Mouse (Mus musculus): ENCODE data around the gene Gm20708. TPM values are rescaled to one million over a fixed set of nuclear protein-coding genes. Genes with fewer than 3 reads are reported as not detected.

Gene Gm20708
- polyA plus RNA-seq, 1 experiment: not detected

DNA sequence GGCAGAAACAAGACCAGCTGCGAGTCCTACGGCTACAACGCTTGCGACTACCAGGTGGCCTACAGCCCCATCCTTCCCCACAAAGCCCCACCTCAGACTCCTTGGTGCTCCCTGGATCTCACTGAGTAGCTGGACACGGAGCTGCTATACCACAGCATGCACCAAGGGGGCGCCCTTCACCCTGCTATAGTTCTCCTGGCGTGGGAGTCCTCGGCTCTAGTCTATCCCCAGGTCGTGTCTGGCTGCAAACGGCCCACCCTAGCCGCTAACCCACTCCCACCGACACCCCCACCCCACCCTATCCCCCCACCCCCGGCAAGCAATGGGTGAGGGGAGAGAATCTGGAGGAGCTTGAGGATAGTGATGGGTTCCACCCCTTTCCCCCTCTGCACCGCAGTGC, 19.2 kb upstream of the Gm20708 start:
- TF ChIP-seq CTCF (IDR thresholded peaks at IDR 0.05; ENCODE audit: insufficient read depth, low read length): peak; percentile 92
- TF ChIP-seq POLR2A (IDR thresholded peaks at IDR 0.05; ENCODE audit: borderline replicate concordance, extremely low read depth, low read depth, low read length): no peak
- DNase-seq: peak; percentile 77
- peaks cover 3% of the 10 kb centered on the region; the same call in 1 of the 2 replicates for H3K4me1 ChIP-seq (ENCODE audit: control insufficient read depth, insufficient read depth, low read length)
- no peak overlapping the region for H3K4me3 ChIP-seq (replicated peaks; ENCODE audit: extremely low read depth, low read depth, low read length)
- 9% methylated on average over 14 of the region's 14 CpGs for WGBS

DNA sequence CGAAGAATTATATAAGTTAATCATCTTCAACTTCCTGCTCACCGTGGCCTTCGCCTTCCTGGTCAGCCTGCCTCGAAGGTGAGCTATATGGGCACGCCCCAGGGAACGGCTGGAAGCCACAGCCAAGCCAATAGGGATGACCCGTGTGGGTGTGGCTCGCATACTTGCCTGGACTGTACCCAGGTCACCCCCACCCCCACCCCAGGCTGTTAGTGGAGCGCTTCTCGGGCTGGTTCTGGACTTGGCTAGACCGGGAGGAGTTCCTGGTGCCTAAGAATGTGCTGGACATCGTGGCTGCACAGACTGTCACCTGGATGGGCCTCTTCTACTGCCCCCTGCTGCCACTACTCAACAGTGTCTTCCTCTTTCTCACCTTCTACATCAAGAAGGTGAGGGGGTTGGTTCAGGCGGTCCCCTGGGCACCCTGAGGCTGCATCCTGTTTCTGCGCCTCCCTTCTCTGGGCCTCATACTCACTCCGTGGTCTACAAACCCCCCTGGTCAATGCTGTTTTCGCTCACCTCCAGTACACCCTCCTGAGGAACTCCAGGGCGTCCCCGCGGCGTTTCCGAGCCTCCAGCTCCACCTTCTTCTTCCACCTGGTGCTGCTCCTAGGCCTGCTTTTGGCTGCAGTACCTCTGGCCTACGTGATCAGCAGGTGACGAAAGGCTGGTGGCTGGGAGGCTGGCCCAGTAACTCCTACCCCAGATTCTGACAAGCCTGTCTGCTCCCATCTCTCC, 18.6 kb upstream of the Gm20708 start:
- 52% methylated on average over 23 of the region's 23 CpGs for WGBS
- no peak overlapping the region for H3K4me3 ChIP-seq (replicated peaks; ENCODE audit: extremely low read depth, low read depth, low read length)
- TF ChIP-seq POLR2A (IDR thresholded peaks at IDR 0.05; ENCODE audit: borderline replicate concordance, extremely low read depth, low read depth, low read length) (0 out of 2 replicates have a peak, but pooled peaks have one; percentile 3), CTCF (IDR thresholded peaks at IDR 0.05; ENCODE audit: insufficient read depth, low read length) (0 out of 2 replicates have a peak, but pooled peaks have one; percentile 17)
- H3K4me1 ChIP-seq (ENCODE audit: control insufficient read depth, insufficient read depth, low read length): peaks cover 3% of the 10 kb centered on the region; the same call in 1 of the 2 replicates
- peak; percentile 33 for DNase-seq

DNA sequence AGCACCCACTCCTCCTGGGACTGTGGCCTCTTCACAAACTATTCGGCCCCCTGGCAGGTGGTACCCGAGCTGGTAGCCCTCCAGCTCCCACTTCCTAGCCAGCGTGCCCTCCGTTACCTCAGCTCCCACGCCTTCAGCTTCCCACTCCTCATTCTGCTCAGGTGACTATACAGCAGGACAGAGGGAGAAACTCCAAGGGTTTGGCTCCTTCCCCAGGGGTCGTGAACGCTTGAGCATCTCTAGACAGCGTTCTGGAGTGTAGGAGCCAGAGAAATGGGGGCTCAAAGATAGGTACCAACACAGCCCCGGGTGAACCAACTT, 18.1 kb upstream of the Gm20708 start:
- TF ChIP-seq CTCF (IDR thresholded peaks at IDR 0.05; ENCODE audit: insufficient read depth, low read length) (no peak), POLR2A (IDR thresholded peaks at IDR 0.05; ENCODE audit: borderline replicate concordance, extremely low read depth, low read depth, low read length) (no peak)
- Histone ChIP-seq H3K4me1 (ENCODE audit: control insufficient read depth, insufficient read depth, low read length) (peaks cover 3% of the 10 kb centered on the region; the same call in 1 of the 2 replicates), H3K4me3 (replicated peaks; ENCODE audit: extremely low read depth, low read depth, low read length) (no peak overlapping the region)
- WGBS: 89% methylated on average over 9 of the region's 9 CpGs
- no peak for DNase-seq

DNA sequence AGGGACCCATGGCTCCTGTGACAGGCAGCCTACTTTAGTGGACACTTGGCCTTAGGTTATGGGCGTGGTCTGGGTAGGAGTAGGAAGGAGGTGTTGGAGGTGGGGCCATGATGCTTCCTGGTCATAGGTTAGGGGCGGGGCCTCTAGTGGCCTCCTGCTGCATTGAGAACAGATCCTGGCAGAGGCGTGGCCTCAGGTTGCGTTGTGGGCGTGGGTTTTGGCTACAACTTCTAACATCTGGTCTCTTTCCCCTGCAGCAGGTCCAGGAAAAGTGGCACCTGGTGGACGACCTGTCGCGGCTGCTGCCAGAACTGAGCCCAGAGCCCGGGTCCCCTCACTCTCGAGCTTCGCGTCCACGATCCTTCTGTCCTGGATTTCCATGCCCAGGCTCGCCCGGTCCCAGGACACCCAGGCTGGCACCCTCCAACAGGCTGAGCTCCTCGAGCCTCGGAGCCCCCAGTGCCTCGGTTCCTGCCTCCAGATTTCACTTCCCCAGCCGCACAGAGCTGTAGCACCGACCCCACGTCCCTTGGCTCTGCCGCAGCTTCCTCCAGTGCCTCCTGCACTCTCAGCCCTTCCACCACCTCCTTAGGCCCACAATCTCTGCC, 17.1 kb upstream of the Gm20708 start:
- peak overlapping the region; percentile 8 for H3K4me3 ChIP-seq (replicated peaks; ENCODE audit: extremely low read depth, low read depth, low read length)
- 34% methylated on average over 22 of the region's 22 CpGs for WGBS
- TF ChIP-seq CTCF (IDR thresholded peaks at IDR 0.05; ENCODE audit: insufficient read depth, low read length) (no peak), POLR2A (IDR thresholded peaks at IDR 0.05; ENCODE audit: borderline replicate concordance, extremely low read depth, low read depth, low read length) (no peak)
- peaks cover 3% of the 10 kb centered on the region; the same call in 1 of the 2 replicates for H3K4me1 ChIP-seq (ENCODE audit: control insufficient read depth, insufficient read depth, low read length)
- peak; percentile 75 for DNase-seq

DNA sequence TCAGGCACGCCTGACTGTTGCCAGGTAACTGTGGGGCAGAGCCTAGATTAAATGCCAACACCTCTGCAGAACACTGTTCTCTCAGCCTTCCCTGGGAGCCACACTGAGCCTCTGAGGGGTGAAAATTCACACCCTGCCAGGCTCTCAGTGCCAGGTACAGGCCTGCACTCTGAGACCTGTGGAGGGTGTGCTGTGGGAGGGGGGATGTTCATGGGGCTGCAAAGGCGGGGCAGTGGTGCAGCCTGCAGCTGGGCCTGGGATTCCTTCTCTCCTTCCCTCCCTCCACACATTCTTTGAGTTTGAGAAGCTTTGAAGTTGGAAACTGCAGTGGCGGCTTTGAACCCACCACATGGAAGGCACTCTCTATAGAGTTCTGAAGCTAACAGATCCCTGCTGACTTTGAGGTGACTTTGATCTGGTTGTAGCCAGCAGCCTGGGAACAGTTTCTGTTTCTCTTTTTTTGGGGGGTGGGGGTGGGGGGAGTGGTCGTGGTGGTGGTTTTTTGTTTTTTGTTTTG, 15.4 kb upstream of the Gm20708 start:
- WGBS: 82% methylated on average over 4 of the region's 4 CpGs
- H3K4me1 ChIP-seq (ENCODE audit: control insufficient read depth, insufficient read depth, low read length): peaks cover 3% of the 10 kb centered on the region; the same call in 1 of the 2 replicates

DNA sequence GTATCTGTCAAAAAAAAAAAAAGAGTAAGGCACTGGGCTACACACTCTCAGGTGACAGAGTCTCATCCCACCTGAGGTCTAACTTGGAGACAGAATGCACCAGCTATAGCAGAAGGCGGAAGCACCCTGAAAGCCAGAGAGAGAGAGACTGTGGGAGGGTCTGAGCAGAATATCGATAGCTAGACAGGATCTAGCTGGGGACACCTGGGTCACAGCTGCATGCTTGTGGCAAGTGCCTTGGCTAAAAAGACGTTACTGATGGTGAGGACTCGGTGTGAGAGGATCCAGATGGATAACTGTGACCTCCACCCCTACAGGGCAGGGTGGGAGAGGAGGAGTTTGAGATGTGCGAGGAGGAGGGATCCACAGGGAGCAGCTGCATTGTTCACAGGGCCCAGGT, 12.5 kb upstream of the Gm20708 start:
- no peak for DNase-seq
- 54% methylated on average over 5 of the region's 5 CpGs for WGBS
- TF ChIP-seq CTCF (IDR thresholded peaks at IDR 0.05; ENCODE audit: insufficient read depth, low read length): no peak
- TF ChIP-seq POLR2A (IDR thresholded peaks at IDR 0.05; ENCODE audit: borderline replicate concordance, extremely low read depth, low read depth, low read length): no peak
- H3K4me1 ChIP-seq (ENCODE audit: control insufficient read depth, insufficient read depth, low read length): no peaks in the 10 kb centered on the region
- H3K4me3 ChIP-seq (replicated peaks; ENCODE audit: extremely low read depth, low read depth, low read length): no peak overlapping the region

More for the DNA sequence above, 15.4 kb upstream of the Gm20708 start:
- TF ChIP-seq POLR2A (IDR thresholded peaks at IDR 0.05; ENCODE audit: borderline replicate concordance, extremely low read depth, low read depth, low read length) (no peak), CTCF (IDR thresholded peaks at IDR 0.05; ENCODE audit: insufficient read depth, low read length) (no peak)
- DNase-seq: no peak
- no peak overlapping the region for H3K4me3 ChIP-seq (replicated peaks; ENCODE audit: extremely low read depth, low read depth, low read length)

DNA sequence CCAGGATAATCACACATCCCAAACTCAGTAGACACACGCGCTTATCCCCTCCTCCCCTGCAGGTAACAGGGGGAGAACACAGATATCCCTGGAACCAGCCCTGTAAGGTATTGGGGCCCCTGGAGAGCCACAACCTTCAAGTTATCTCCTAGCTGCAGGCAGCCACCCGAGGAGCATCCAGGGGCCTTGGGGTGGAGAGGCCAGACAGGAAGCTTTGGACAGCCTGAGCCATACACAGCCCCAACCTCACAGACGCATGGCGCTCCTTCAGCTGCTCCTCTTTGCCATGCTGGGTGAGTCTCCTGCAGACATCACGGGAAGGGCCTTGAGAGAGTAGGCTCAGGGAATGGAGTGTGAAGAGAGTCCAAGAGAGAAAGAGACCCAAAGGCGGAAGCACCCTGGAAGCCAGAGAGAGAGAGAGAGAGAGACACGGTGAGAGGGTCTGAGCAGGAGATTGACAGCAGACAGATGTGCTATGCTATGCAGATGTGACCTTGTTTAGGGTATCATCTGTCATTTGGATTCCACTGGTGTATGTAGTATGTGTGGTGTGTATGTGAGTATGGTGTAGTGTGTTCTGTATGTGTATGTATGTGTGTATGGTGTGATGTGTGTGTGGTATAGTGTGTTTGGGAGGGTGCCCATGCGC, 11.8 kb upstream of the Gm20708 start, which contains the start of gene 6030468B19Rik:
TSS of gene 6030468B19Rik (plus strand) at position 150 of the 649 bp plus-strand sequence.
- no peak for DNase-seq
- 68% methylated on average over 9 of the region's 9 CpGs for WGBS
- H3K4me1 ChIP-seq (ENCODE audit: control insufficient read depth, insufficient read depth, low read length): no peaks in the 10 kb centered on the region
- H3K4me3 ChIP-seq (replicated peaks; ENCODE audit: extremely low read depth, low read depth, low read length): no peak within 1 kb of the TSS
- TF ChIP-seq CTCF (IDR thresholded peaks at IDR 0.05; ENCODE audit: insufficient read depth, low read length) (no peak), POLR2A (IDR thresholded peaks at IDR 0.05; ENCODE audit: borderline replicate concordance, extremely low read depth, low read depth, low read length) (no peak)

DNA sequence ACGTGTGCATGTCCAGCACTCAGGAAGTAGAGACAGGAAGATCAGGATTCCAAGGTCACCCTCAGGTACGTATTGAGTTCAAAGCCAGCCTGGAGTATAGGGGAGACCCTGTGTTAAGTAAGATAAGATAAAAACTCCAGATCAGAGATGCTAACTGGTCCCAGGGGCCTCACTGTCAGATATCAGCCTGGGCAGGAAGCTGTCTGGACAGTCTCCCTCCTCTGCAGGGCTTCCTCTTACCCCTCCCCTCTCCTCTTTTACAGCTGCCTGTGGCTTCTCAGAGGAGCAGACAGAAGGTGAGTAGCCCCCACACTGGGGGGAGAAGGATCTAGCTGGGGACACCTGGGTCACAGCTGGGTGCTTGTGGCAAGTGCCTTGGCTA, 11.3 kb upstream of the Gm20708 start:
- Histone ChIP-seq H3K4me3 (replicated peaks; ENCODE audit: extremely low read depth, low read depth, low read length) (no peak overlapping the region), H3K4me1 (ENCODE audit: control insufficient read depth, insufficient read depth, low read length) (no peaks in the 10 kb centered on the region)
- DNase-seq: no peak
- 22% methylated on average over 2 of the region's 2 CpGs for WGBS
- TF ChIP-seq POLR2A (IDR thresholded peaks at IDR 0.05; ENCODE audit: borderline replicate concordance, extremely low read depth, low read depth, low read length) (no peak), CTCF (IDR thresholded peaks at IDR 0.05; ENCODE audit: insufficient read depth, low read length) (no peak)

DNA sequence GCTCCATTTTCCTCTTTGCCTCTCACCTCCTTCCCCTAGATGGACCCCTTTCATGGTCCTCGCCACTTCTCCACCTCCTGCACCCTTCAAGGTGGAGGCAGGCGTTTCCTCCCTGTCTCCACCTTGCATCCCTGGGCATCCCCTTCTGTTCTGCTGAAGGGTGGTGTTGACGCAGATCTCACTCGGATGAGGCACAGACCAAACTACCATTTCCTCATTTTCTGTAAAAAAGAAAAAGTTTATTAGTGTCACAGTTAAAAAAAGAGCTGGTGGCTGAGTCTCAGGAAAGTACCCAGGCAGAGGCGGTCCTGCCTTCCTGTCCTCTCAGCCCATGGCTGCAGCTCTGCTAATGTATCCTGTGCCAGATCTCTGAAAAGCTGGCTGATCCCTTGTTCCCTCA, 10.3 kb upstream of the Gm20708 start:
- no peak for TF ChIP-seq CTCF (IDR thresholded peaks at IDR 0.05; ENCODE audit: insufficient read depth, low read length)
- no peak for TF ChIP-seq POLR2A (IDR thresholded peaks at IDR 0.05; ENCODE audit: borderline replicate concordance, extremely low read depth, low read depth, low read length)

More for the DNA sequence above, 10.3 kb upstream of the Gm20708 start:
- 46% methylated on average over 5 of the region's 5 CpGs for WGBS
- H3K4me1 ChIP-seq (ENCODE audit: control insufficient read depth, insufficient read depth, low read length): no peaks in the 10 kb centered on the region
- no peak for DNase-seq
- H3K4me3 ChIP-seq (replicated peaks; ENCODE audit: extremely low read depth, low read depth, low read length): no peak overlapping the region

Data from lung, adult 2 months (tissue).